Mouse (Mus musculus): ENCODE data around the gene Stab2.

The Stab2 gene

GRCm38 (mm10) chr10:86828221-86829135 is 179.3 kb downstream of the Stab2 start:
- DNase-seq (ENCODE audit: extremely low read depth, low read depth) = no peak

- DNase-seq (ENCODE audit: extremely low read depth, low read depth) = no peak
Observed at GRCm38 (mm10) chr10:86826929-86827328, 180.9 kb downstream of the Stab2 start.

DNA sequence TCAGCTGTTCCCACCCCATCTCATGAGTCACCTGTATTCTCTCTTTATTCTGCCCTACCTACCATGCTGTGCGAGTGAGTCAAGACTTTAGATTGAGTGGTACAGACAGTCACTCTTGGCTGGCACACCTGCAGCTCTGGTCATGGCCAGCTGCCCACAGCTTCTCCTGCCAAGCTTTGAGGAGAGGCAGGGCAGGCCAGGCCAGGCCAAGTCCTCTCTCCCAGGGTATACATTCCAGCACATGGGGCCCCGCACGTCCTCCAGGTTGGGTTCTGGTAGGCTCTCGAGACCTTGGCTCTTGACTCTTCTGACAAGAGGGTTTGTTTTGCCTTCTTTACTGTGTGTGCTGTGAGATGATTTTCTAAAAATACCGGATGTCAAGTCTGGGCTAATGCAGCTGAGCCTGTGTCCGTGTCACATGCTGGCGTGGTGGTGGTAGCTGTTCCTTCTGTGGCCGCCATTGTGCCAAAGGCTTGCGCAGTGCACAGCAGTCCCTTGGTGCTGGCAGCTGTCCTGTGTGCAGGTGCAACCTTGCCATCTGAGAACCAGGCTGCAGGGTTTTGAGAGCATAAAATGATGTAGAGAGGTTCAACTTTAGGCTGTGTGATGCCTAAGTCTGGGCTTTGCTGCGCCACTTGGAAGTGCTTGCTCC is 181.8 kb downstream of the Stab2 start:
- DNase-seq (ENCODE audit: extremely low read depth, low read depth) = no peak

GRCm38 (mm10) chr10:86824871-86825270 is 183.0 kb downstream of the Stab2 start:
- no peak for DNase-seq (ENCODE audit: extremely low read depth, low read depth)

DNA sequence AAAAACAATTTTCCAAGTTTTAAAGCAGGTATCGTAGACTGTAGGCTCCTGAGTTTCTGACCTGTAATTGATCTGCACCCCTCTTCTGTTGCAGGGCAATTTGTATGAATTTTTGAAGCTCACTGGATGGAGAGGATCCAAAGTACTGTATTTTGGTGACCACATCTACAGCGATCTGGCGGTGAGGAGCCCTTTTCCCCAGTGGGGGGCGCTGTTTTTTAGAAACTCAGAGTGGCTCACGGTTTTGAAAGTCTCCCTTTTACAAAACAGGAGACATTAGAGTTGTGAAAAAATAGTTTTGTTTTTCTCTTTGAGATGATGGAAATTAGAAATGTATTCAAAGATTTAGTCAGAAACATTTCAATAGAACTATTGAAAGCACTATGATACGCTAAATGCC is 183.7 kb downstream of the Stab2 start:
- DNase-seq (ENCODE audit: extremely low read depth, low read depth) = no peak

GRCm38 (mm10) chr10:86821014-86821413 is 186.8 kb downstream of the Stab2 start:
- no peak for DNase-seq (ENCODE audit: extremely low read depth, low read depth)

DNA sequence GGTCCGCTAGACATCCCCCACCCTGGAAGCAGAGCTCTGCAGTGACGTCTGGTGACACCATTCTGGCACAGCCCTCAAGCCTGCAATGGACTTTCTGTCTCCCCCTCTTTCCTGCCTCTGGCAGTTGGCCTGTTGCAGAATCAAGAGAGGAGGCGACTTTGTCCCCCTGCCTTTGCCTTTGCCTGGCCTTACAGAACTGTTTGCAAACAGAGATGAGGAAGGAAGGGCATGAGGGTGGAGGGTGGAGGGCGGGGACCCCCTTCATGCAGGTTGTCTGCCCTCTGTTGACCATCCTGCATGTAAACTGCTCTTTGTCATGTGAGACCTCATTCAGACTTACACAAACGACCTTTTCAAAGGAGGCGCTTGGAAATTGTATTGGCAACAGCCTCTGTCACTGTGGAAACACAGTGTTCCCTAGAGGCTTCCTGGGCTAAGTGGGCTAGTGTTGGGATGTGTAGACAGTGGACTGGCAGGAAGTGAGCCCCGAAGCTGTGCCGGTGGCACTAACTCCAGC is 188.1 kb downstream of the Stab2 start:
- no peak for DNase-seq (ENCODE audit: extremely low read depth, low read depth)

DNA sequence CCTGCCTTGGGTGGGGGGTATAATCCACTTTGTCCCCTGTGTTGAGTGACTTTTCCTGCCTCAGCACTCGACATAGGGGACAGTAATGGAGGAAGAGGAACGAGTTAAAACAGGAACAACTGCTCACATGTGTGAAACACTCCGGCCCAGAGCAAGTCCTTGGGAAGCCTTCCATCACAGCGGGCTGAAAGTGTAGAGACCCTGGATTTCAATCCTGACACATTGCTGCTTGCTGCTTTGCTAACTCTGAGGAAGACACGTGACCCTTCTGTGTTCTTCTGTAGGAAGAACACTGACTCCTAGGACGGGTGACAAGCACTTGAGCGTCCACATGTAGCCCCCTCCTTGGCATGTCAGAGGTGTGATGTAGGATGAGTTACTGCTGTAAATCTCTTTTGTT is 192.7 kb downstream of the Stab2 start:
- DNase-seq (ENCODE audit: extremely low read depth, low read depth) = no peak

GRCm38 (mm10) chr10:86814292-86815131 is 193.3 kb downstream of the Stab2 start:
- DNase-seq (ENCODE audit: extremely low read depth, low read depth) = no peak

- no peak for DNase-seq (ENCODE audit: extremely low read depth, low read depth)
Observed at GRCm38 (mm10) chr10:86810612-86811011, 197.2 kb downstream of the Stab2 start.

DNA sequence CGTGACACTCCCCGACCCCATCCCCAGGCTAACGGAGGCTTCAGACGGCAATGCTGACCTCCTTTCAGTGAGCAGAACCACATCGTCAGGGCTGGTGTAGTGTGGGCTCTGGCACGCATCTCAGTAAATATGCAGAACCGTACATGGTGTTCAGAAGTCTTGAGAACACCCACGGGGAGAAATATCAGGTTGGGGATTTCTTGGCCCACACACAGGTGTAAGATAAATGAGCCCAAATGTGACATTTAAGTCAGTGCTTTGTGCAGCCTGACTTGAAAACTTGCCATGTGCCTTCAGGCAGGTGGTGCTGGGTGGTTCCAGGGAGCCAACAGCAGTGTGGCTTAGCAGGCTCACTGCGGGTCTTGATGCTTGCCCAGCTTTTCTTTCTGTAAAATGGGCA is 197.8 kb downstream of the Stab2 start:
- no peak for DNase-seq (ENCODE audit: extremely low read depth, low read depth)

GRCm38 (mm10) chr10:86808013-86808758 is 199.6 kb downstream of the Stab2 start:
- no peak for DNase-seq (ENCODE audit: extremely low read depth, low read depth)

- no peak for DNase-seq (ENCODE audit: extremely low read depth, low read depth)
Observed at GRCm38 (mm10) chr10:86807362-86807761, 200.5 kb downstream of the Stab2 start.

DNA sequence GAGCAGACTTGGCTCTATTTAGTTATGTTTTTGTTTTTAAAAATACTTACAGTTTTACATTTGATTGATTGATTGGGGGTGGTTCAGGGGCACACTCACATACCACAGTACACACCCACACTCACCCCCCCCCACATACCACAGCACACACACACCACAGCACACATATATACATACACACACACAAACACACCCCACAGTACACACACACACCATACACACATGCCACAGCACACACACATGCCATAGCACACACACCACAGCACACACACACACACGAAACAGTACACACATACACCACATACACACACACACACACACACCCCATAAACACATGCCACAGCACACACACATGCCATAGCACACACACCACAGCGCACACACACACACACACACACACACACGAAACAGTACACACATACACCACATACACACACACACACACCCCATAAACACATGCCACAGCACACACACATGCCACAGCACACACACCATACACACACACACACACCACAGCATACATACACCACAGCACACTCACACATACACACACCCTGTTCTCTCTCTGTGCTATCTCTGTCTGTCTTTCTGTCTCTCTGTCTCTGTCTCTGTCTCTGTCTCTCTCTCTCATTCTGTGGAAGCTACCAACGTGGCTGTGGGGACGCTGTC is 211.6 kb downstream of the Stab2 start:
- DNase-seq (ENCODE audit: extremely low read depth, low read depth) = no peak

GRCm38 (mm10) chr10:86794794-86795535 is 212.9 kb downstream of the Stab2 start:
- DNase-seq (ENCODE audit: extremely low read depth, low read depth) = no peak

- DNase-seq (ENCODE audit: extremely low read depth, low read depth) = no peak
Observed at GRCm38 (mm10) chr10:86794196-86794595, 213.6 kb downstream of the Stab2 start.

- no peak for DNase-seq (ENCODE audit: extremely low read depth, low read depth)
Observed at GRCm38 (mm10) chr10:86793509-86793951, 214.3 kb downstream of the Stab2 start.

- no peak for DNase-seq (ENCODE audit: extremely low read depth, low read depth)
Observed at GRCm38 (mm10) chr10:86791507-86792184, 216.2 kb downstream of the Stab2 start.

Data from MEL-GATA-1-ER (cell line).